Mouse (Mus musculus): ENCODE measurements around the gene Coro7.
"Not testable (repeated sequence)": the region's sequence is repeated elsewhere in the genome, so short reads cannot be mapped to it uniquely, and the experiment has no call there.

Gene Coro7

DNA sequence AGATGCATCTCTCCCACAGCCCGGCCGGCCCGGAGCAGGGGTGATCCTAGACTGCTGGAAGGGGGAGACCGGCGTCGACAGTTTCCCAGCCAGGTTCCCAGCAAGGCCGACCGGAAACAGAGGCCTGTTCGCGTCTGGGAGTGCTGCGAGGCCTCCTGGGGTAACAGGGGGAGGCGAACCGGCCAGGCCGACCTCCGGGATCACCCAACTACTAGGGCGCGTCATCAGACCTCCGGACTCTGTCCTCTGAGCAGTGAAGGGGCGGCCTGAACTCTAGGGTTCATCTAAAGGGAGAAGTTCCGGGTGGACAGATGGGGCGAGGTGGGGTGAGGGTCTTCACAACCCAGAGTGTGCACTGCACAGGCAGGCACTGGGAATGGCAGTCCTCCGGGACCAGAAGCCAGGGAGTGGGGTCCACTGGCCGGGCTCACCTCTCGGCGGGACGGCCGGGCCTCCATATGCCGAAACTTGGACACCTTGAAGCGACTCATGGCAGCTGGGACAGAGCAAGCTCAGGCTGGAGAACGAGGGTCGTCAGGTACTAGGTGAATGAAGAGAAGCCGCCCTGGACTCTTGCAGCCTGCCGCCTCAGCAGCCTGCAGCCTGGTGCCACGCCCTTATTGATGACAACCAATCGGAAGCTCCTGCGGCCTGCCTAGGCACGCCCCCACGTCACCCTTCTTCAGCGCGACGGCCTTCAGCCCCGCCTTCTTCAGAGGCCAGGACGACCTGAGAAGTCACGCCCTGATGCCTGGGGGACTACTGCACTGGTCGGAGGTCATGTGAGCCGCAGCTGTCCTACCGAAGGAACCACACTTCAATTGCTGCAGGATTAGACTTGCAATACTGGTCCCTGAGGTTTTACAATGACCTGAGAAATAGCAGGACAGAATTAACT, at the start of gene Coro7:
Coro7 (minus strand) TSS at position 657 of the 898 bp plus-strand sequence.
- peak; percentile 87 to 90 for DNase-seq

DNA sequence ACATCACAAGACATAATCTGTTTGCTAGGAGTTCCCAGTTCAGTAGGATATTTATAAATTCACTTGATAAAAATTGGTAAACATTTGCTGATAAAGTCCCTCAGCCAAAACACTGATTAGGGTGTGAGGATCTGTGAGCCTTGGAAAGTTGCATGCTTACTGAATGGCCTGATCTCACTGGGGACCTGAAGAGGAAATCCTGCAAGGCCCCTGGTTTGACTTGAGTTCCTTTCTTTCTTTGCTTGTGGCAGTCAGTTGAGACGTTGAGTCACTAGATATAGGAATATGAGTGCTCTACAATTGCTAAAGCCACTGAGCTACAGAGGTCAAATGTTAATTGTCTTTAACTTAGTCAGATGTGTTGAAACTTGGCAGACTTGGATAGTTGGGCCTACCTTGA, 48.4 kb upstream of the Coro7 start:
- DNase-seq = no peak

DNA sequence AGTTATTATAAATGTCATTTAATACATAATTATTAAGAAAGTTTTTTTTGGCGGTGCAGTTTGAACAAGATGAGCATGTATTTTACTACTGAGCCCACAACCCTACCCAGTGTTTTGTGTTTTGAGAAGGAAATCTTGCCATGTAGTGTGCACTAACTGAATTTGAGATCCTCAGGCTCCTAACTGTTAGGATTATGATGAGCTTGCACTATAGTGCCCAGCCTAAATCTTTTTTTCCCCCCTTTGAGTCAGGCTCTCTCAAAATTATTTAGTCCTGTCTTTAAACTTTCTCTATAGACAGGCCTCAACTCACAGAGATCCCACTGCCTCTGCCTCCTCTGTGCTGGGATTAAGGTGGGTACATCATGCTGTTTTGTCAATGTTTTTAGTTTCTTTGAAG, 47.9 kb upstream of the Coro7 start:
- DNase-seq = no peak

DNA sequence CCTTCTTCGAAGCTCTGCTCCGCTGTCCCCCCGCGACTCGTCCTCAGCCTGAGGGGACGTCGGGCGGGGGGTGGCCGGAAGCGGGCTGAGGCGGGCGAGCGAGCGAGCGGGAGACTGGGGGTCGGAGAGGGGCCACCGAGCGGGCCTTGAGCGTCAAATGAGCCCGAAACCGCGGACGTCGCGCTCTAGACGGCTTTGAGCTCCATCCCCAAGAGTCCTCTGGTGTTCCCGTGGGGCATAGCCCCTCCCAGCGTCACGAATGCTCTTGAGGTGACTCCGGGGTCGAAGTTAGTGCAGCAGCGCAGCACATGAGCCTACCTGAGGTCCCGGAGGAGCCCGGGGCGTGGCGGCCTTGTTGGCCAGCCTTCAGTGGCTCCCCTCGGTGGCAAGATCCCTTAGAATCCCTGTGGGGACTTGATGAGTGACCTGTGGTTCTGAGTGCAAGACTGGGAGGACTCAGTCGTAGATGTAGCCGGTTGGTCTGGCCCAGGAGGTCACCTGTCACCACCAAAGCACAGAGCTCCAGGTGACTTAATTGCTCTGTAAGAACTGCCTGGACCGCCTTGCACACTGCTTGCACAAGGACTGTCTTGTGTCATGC, 47.1 kb upstream of the Coro7 start:
- DNase-seq = peak in 1 of 2 experiments; percentile 47

DNA sequence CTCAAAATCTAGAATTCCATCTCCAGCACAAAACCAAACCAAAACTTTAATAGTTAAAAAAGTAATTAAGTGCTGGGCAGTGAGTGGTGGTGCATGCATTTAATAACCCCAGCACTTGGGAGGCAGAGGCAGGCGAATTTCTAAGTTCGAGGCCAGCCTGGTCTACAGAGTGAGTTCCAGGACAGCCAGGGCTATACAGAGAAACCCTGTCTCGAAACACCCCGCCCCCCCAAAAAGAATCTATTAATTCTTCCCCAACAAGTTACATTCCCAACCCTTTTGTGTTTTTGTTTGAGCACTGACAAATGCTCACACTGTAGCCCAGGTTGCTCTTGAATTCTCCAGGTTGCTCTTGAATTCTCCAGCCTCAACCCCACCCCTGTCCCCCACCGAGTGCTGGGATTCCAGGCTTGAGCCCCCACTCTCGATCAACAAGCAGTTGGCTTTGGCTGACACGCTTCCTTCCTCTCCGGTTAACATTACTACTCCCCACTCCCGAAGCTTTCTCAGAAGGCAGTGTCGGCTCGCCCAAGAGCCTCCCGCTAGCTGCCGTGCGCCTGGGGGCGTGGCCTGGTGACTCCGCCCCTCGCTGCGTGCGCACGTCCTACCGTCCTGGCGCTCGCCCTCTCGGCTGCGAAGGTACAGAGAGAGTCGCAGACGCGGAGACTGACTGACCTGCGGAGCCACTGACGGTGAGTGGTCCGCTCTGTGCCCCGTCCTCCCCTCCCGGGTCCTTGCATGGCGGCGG, 46.4 kb upstream of the Coro7 start, which contains the start of gene Hmox2:
Hmox2 (plus strand) TSS at position 582 of the 748 bp plus-strand sequence.
- peak; percentile 92 to 96 for DNase-seq

DNA sequence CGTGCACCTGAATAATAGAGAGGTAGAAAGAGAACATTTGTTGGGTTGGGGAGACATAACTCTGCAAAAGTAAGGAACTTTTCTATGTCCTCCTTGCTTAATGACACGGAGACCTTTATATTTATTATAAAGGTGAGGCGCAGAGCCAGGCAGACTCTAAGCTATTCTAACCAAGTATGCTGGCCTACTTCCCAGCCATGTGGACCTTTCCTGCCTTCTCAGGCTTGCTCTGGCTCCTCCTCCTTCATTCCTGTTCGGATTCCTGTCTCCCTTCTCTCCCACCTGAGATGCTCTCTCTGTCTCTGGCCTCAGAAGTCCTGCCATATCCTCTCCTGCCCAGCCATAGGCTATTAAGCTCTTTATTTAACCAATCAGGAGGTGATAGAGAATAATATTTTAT, 45.7 kb upstream of the Coro7 start:
- DNase-seq = no peak

DNA sequence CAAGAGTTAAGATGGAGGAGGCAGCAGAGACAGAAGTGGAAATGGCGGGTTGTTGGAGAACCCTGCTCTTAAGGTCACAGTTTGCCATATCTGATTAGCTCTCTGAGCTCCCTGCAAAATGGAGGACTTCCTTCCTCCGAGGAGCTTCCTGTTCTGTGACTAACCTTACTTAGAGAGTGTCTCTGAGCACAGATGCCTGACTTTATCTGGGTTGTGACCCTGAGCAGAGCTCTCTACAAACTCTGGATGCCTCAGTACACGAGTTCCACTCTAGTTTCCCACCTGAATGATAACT, 43.3 kb upstream of the Coro7 start:
- no peak for DNase-seq

DNA sequence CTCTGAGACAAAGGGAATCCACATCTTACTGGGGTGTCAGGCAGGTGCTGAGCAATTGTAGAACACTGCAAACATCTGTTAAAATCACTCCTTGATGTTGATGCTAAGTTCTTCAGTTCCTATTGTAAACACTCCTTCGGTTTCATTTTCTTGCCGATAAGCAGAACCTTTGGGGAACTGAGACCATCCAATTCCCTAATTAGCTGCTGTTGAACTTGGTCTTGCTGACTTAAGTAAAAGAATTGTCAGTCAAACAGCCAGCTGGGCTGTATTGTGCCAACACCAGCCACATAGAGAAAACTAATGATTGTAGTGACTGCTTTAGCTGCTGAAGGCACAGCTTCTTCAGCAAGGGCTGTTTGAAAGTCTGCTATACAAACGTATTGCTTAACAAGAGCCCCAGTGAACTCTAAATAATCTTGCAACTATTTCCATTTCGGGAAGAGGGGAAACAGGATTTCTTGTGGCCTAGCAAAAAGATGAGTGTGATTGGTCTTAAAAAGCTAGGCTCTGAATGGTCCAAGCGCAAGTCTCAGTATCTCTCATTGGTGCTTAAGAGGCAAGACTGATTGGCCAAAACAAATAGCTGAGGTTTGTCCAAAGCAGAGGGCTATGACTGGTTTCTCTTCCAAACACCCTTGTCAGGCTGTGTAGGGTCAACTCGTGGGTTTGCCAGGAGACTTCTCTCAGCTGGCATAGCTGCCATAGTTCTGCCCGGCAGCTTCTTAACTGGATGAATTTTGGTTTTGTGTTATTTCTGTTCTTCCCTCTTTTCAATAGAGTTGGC, 42.7 kb upstream of the Coro7 start:
- DNase-seq = no peak

DNA sequence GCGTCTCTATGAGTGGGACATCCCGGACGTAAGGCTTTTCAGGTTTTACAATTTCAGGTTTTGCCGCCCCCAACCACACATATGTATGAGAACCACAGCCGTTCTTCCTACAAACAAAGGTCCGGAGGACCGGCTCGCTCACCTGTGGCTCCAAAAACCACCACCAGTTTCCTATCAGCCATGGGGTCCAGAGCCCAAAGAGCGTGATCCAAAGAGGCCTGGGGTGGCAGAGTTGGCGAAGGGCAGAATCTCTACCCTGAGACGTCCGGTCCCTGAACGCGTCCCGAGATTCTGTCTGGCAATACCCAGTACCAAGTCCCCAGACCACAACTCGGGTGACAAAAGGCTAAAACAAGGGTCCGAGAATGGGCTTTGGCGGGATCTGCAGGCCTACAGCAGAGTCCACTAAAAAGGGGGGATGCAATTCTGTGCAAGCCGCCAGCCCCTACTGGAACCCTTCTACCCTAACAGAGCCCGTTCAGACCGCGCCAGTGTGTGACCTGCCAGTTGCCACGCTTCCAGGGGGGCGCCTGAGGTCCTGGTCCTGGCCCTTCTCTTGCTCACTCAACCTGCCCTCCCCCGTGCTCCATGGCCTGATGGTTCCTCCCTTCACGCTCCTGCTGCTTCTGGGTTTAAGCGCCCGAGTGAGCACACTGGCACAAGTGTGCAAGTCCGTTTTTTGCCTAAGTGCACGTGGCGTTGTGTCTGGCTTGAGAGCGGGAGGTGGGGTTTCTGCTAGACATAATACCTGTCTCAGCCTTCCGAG, 39.4 kb upstream of the Coro7 start, which contains the start of gene Nmral1:
Nmral1 (minus strand) TSS at position 604 of the 766 bp plus-strand sequence.
- peak; percentile 76 to 79 for DNase-seq

DNA sequence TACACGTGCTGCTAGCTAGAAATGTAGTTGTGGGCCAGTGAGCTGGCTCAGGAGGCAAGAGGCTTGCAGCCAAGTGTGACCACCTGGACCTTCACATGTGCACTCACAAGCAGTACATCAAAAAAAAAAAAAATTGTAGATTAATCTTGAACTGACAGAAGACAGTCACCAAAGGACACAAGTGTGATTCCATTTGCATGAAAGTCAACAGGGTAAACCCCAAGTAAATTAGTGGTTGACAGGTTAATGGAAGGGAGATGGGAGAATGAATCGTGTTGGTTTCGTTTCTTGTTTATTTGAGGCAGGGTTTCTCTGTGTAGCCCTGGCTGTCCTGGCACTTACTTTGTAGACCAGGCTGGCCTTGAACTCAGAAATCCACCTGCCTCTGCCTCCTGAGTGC, 38.3 kb upstream of the Coro7 start:
- DNase-seq = no peak

DNA sequence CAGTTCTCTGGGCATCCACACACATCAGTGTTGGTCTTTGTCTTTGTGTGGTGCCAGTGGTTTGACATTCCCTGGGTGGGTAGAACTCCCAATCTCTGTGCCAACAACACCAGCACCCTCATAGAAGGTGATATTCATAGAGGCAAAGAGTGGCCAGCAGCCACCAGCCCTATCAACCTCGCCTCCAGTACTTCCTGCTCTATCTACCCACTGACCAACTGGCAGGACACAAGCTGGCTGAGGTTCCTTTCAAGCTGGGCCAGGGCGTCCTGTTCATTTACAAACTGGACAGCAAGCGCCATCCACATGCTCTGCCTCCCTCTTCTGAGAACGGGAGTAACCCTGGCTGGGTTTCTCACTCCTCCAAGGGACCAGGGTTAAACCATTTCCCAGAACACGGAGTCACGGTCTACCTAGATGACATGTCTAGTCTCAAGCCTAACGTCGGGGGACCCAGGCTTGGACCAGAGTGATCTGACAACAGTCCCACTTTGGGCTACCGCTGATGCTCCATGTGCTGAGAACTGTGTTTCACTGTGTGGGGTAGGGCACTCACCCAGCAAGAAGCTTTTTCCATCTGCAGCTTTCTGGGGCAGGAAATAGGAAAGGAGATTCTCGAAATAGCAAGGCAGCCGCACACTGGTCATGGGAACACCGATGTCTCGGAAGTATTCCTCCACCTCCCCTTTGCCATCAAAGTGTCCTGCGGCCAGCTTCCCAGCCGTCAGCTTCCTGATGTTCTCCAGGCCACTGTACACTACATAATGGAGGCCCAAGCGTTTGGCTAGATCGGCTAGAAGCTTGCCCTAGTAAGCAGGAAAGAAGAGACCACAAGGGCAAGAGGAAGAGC, 34.5 kb upstream of the Coro7 start:
- peak; percentile 55 to 63 for DNase-seq

DNA sequence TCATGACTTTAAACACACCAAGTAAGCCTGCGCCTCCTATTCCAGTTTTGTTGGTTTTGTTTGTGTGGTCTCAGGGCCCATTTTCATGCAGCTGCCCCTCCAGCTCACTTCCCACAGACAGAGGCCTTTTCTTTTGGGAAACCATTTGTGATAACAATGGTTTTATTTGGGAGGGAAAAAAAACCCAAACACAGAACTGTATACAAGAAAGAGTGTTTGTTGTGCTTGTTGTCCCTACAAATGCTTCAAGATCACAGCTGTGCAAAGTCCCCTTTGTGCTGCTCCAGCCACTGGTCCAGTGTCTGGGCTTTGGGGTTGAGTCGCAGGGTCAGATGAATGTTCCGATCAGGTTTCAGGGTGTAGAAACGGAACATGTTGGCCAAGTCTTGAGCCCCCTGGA, 31.6 kb upstream of the Coro7 start:
- DNase-seq = no peak

DNA sequence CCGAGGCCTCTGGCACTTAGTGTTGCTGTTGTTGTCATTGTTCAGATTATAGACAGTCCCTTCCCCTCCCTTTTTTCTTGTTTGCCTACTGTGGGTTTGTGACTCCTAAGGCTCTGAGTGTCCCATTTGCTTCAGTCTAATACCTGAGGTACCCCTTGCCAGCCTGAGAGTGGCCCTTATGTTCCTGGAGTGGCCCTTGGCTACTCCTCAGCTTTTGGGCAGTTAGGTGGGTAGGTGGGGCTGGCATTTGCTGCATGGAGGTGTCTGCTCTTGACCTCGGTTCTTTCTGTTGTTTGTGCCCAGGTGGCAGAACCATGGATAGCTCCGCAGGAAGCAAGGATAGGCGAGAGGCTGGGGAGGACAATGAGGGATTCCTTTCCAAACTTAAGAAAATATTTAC, 26.0 kb upstream of the Coro7 start:
- DNase-seq = no peak

DNA sequence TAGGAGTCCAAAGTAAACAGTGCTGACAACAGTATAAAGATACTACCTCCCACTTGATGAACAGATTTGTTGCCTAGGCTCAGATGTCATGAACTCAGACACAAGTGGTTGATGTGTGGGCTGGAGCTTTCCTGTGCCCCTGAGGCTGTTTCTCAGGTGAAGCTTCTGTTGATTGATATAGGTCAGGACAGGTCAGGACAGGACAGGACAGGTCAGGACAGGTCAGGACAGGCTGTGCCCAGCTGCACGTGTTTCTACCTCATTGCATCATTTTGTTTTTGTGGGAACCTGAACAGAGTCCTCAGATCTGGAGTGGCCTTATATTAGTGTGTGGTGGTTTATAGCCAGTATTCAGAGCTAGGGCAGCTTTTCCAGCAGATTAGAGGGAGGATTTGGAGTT, 23.1 kb upstream of the Coro7 start:
- DNase-seq = no peak

DNA sequence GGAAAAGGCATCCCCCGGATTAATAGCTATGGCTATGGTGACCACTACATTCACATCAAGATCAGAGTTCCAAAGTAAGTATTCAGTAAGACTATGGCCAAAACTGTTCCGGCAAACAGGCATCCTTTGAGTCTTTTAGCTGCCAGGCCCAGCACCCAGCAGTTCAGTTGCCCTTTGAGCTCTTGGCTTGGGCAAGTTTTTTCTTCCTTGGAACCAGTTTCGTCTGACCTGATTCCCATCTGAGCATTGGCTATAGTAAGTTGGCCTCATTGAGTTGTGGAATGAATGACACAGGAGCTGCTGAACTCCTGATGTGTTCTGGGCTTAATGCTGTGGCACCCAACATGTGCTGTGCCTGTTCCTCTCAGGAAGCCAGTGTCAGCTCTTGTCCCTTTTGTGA, 21.6 kb upstream of the Coro7 start:
- DNase-seq = no peak

DNA sequence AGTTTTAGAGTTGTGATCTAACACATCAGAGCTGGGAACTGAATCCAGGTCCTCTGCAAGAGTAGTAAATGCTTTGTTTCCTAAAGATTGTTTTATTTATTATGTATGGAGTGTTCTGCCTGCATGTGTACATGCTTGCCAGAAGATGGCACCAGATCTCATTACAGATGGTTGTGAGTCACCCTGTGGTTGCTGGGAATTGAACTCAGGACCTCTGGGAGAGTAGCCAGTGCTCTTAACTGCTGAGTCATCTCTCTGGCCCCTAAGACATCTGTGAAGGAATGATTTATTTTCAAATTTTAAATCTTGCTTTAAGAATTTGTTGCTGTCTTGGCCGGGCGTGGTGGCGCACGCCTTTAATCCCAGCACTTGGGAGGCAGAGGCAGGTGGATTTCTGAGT, 9.8 kb upstream of the Coro7 start:
- not testable (repeated sequence) for DNase-seq

DNA sequence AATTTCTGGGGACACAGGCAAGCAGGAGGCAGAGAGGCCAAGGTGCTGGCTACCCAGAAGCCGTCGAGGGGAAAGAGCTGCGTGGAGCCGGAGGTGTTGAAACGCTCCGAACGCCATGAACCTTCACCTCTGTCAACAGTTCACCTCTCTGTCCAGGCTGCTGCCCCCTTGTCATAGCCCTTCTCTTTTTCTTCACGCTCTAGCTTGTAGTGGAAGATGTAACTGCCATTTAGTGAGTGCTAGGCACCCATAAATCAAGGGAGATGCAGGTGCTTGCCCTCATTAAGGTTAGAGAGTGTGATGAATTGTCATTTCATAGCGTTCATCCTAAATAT, 4.8 kb upstream of the Coro7 start:
- DNase-seq = no peak

DNA sequence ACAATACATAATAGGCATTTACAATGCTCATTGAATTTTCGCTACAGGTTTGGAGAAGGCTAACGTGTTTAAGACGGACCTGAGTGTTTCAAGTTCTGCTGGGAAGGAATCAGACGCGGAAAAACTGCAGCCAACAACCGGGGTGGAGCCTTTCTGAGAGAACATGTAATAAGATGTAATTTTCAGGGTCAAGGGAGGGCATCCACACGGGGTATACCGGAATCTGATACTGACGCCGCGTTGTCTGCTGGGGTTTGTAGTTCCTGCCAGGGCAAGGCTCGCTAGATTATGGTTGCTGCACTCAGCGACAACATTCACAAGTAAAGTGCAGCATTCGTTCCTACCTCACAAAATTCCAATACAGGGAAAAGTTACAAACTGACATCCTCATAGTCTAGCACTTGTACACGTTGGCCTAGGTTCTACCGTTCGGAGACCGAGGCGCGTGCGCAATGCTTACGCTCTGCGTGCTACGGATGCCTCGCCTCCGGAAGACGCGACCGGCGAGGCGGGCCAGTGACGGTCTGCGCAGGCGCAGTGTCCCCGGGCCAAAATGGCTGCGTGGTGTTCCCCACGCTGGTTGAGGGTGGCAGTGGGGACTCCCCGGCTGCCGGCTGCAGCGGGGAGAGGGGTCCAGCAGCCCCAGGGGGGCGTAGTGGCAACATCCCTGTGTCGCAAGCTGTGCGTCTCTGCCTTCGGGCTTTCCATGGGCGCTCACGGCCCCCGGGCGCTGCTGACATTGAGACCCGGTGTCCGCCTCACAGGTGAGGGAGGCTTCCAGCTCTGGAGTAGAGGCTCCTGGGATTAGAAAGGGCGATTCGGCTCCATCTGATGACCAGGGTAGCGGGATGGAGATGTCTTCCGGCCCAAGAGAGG, 4.2 kb upstream of the Coro7 start:
- peak; percentile 98 to 99 for DNase-seq

DNA sequence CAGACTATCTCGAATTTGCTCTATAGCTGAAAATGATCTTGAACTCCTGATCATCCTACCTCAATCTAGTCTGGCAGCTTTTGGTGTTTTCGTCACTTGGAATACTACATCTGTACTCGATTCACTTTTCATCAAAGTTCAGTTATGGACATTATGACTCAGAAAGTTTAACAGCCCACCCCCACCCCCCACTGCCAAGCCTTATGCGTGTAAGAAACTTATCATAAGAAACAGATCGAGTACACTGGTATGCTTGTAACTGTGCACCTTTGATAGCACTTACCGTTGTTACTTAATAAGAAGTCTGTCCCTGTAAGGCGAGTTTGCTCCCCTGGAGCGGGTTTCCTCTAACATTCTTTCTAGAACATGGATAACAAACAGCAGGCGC, 3.6 kb upstream of the Coro7 start:
- DNase-seq = no peak

DNA sequence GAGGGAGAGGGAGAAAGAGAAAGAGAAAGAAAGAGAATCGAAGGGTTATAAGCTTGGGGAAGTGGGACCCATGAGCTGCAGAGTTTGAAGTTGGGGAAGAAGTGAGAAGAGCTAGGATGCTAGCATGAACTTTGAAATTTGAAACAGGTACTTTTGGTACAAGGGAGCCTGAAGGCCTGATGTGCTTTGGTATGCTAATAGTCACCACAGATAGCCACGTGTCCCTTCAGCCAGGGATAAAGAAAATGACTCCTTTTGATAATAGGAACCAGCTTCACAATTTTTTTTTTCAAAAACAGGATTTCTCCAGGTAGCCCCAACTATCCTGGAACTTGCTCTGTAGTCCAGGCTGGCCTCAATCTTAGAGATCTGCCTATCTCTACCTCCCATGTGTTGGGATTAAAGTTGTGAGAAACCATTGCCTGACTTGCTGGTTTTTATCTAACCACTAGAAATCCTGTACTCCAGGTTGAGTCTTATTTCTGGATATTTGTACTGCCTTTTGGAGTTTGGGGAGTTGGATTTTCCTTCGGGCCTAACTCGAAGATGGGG, 3.1 kb upstream of the Coro7 start:
- DNase-seq = no peak
